Comparison of ENCODE assay signal across 22 mouse cellular contexts in the genomic region with DNA sequence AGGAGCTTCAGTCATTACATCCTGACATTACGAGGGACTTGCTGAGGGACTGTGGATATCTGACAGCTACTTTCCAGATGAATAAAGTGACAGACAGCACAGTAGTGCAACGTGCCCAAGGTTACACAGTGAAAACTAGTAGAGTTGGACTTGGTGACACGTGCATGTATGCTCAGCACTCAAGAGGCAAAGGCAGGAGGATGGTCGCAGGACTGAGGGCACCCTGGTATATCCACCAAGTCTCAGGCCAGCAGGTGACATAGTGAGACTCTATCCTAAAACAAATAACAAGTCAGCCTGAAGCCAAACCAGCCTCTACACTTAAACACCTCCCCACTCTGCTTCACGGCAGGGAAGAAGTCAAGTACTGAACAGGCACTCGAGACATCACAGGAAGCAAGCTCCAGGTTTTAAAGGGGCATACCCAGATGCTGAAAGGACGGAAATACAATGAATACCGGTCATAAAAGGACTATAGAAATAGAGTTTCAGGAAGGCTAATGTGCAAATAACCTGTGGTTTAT.
DNase-seq lines count a peak whose midpoint lies in the region; ATAC-seq and TF ChIP-seq lines count a peak whose summit lies in the region.
"Had no signal": no experiment of that assay in that cellular context is flagged by ENCODE, and none has a peak within 500 bp of the region (broad histone marks: within the 10 kb centered on the region; RNA-seq: fewer than 3 reads in every experiment).

No protein-coding gene starts in this region.

- no peak for DNase-seq in heart, embryonic 10.5 days (ENCODE audit: low spot score)
- no peak for DNase-seq in liver, postnatal 0 days
- DNase-seq in liver, embryonic 11.5 days (ENCODE audit: low spot score) = no peak
- DNase-seq in lung, postnatal 0 days (ENCODE audit: low spot score) = peak; percentile 83
- DNase-seq in lung, postnatal 36 days = peak; percentile 54
- no peak for DNase-seq in spleen, postnatal 36 days (ENCODE audit: low spot score in 2 of 2)
- DNase-seq: adrenal gland, postnatal 14 days; cerebellum, adult 11-12 months; cerebellum, adult 9-10 months; cerebellum, postnatal 36 days; forebrain, postnatal 0 days; gastrocnemius, adult 2 months; gastrocnemius, postnatal 25 days; heart, postnatal 4 days had no signal

- no peak for TF ChIP-seq CTCF in liver, postnatal 0 days (IDR thresholded peaks at IDR 0.05; ENCODE audit: low read depth)
- TF ChIP-seq CTCF in lung, postnatal 0 days (IDR thresholded peaks at IDR 0.05) = no peak

- WGBS in heart, embryonic 13.5 days = 57% methylated on average over 8 of the region's 8 CpGs
- 62% methylated on average over 8 of the region's 8 CpGs for WGBS in heart, embryonic 10.5 days
- WGBS in liver, postnatal 0 days (ENCODE audit: insufficient replicate concordance) = 76% methylated on average over 8 of the region's 8 CpGs
- WGBS in liver, embryonic 11.5 days = 88% methylated on average over 8 of the region's 8 CpGs
- WGBS in lung, postnatal 0 days = 63% methylated on average over 8 of the region's 8 CpGs

- H3K4me2 ChIP-seq in heart, embryonic 13.5 days = no peak overlapping the region
- no peak overlapping the region for H3K4me2 ChIP-seq in liver, postnatal 0 days (ENCODE audit: low read depth, low read length)
- H3K4me2 ChIP-seq in liver, embryonic 11.5 days = no peak overlapping the region
- H3K4me2 ChIP-seq in lung, postnatal 0 days (replicated peaks; ENCODE audit: low read depth, low read length) = no peak overlapping the region
- H3K4me2 ChIP-seq: embryonic facial prominence, embryonic 13.5 days; forebrain, embryonic 12.5 days; hindbrain, embryonic 12.5 days had no signal

- peaks cover 11% of the 10 kb centered on the region; the same call in 1 of the 2 replicates for H3K36me3 ChIP-seq in heart, embryonic 13.5 days
- H3K36me3 ChIP-seq in heart, embryonic 10.5 days = peaks cover 8% of the 10 kb centered on the region; the same call in 1 of the 2 replicates
- peaks cover 4% of the 10 kb centered on the region; the same call in 1 of the 2 replicates for H3K36me3 ChIP-seq in liver, postnatal 0 days (replicated peaks; ENCODE audit: insufficient read depth, low read length)
- H3K36me3 ChIP-seq in liver, embryonic 11.5 days (ENCODE audit: control insufficient read depth, insufficient read depth, low read length) = no peaks in the 10 kb centered on the region
- H3K36me3 ChIP-seq in lung, postnatal 0 days (ENCODE audit: insufficient read depth, low read length) = no peaks in the 10 kb centered on the region

- H3K27ac ChIP-seq in heart, embryonic 13.5 days (replicated peaks) = peak overlapping the region; percentile 12; the same call in 1 of the 2 replicates
- no peak overlapping the region for H3K27ac ChIP-seq in heart, embryonic 10.5 days
- peak overlapping the region; percentile 60; the same call in 1 of the 2 replicates for H3K27ac ChIP-seq in liver, postnatal 0 days (ENCODE audit: low read depth)
- H3K27ac ChIP-seq in liver, embryonic 11.5 days (ENCODE audit: low read depth, low read length) = no peak overlapping the region
- peak overlapping the region; percentile 21 for H3K27ac ChIP-seq in lung, postnatal 0 days (ENCODE audit: low read length)
- H3K27ac ChIP-seq: embryonic facial prominence, embryonic 13.5 days; forebrain, embryonic 12.5 days; gastrocnemius, adult 2 months; hindbrain, embryonic 12.5 days had no signal

- no peaks in the 10 kb centered on the region for H3K9me3 ChIP-seq in heart, embryonic 13.5 days
- H3K9me3 ChIP-seq in heart, embryonic 10.5 days = no peaks in the 10 kb centered on the region
- H3K9me3 ChIP-seq in liver, postnatal 0 days (ENCODE audit: low read length) = no peaks in the 10 kb centered on the region
- H3K9me3 ChIP-seq in liver, embryonic 11.5 days (ENCODE audit: control insufficient read depth, low read length) = no peaks in the 10 kb centered on the region
- H3K9me3 ChIP-seq in lung, postnatal 0 days (ENCODE audit: low read length) = no peaks in the 10 kb centered on the region
- H3K9me3 ChIP-seq: embryonic facial prominence, embryonic 13.5 days; forebrain, embryonic 12.5 days; hindbrain, embryonic 12.5 days had no signal

- no peak for TF ChIP-seq EP300 in liver, postnatal 0 days (IDR thresholded peaks at IDR 0.05; ENCODE audit: low read depth)
- TF ChIP-seq EP300 in lung, postnatal 0 days (IDR thresholded peaks at IDR 0.05) = 0 out of 2 replicates have a peak, but pooled peaks have one; percentile 17

- no peak overlapping the region for H3K4me3 ChIP-seq in heart, embryonic 13.5 days
- H3K4me3 ChIP-seq in heart, embryonic 10.5 days = no peak overlapping the region
- H3K4me3 ChIP-seq in liver, postnatal 0 days (ENCODE audit: low read depth, low read length) = no peak overlapping the region
- H3K4me3 ChIP-seq in liver, embryonic 11.5 days (ENCODE audit: low read depth, low read length) = no peak overlapping the region
- no peak overlapping the region for H3K4me3 ChIP-seq in lung, postnatal 0 days (ENCODE audit: low read depth, low read length)
- H3K4me3 ChIP-seq: embryonic facial prominence, embryonic 13.5 days; forebrain, embryonic 12.5 days; gastrocnemius, adult 2 months; hindbrain, embryonic 12.5 days had no signal

- H3K27me3 ChIP-seq in heart, embryonic 13.5 days (replicated peaks) = no peaks in the 10 kb centered on the region
- no peaks in the 10 kb centered on the region for H3K27me3 ChIP-seq in heart, embryonic 10.5 days (ENCODE audit: insufficient read depth, poor library complexity, severe bottlenecking)
- no peaks in the 10 kb centered on the region for H3K27me3 ChIP-seq in liver, postnatal 0 days (ENCODE audit: insufficient read depth, low read length)
- H3K27me3 ChIP-seq in liver, embryonic 11.5 days (replicated peaks; ENCODE audit: control insufficient read depth, insufficient read depth, low read length) = no peaks in the 10 kb centered on the region
- H3K27me3 ChIP-seq in lung, postnatal 0 days (replicated peaks; ENCODE audit: insufficient read depth, low read length) = no peaks in the 10 kb centered on the region
- H3K27me3 ChIP-seq: CH12.LX; embryonic facial prominence, embryonic 13.5 days; forebrain, embryonic 12.5 days; hindbrain, embryonic 12.5 days; Patski had no signal

- H3K4me1 ChIP-seq in heart, embryonic 13.5 days = peaks cover 32% of the 10 kb centered on the region
- peaks cover 11% of the 10 kb centered on the region; the same call in 1 of the 2 replicates for H3K4me1 ChIP-seq in heart, embryonic 10.5 days
- peaks cover 14% of the 10 kb centered on the region for H3K4me1 ChIP-seq in liver, postnatal 0 days (ENCODE audit: insufficient read depth)
- H3K4me1 ChIP-seq in liver, embryonic 11.5 days (replicated peaks; ENCODE audit: control insufficient read depth, insufficient read depth, low read length) = peaks cover 9% of the 10 kb centered on the region
- peaks cover 3% of the 10 kb centered on the region; the same call in 1 of the 2 replicates for H3K4me1 ChIP-seq in lung, postnatal 0 days (ENCODE audit: insufficient read depth, low read depth, low read length)
- H3K4me1 ChIP-seq: forebrain, embryonic 12.5 days; hindbrain, embryonic 12.5 days had no signal

- no peak overlapping the region for H3K9ac ChIP-seq in heart, embryonic 13.5 days
- H3K9ac ChIP-seq in liver, postnatal 0 days (replicated peaks) = no peak overlapping the region
- H3K9ac ChIP-seq in liver, embryonic 11.5 days (ENCODE audit: low read depth, low read length) = no peak overlapping the region
- no peak overlapping the region for H3K9ac ChIP-seq in lung, postnatal 0 days (replicated peaks; ENCODE audit: low read depth)
- H3K9ac ChIP-seq: embryonic facial prominence, embryonic 13.5 days; forebrain, embryonic 12.5 days; forebrain, postnatal 0 days; hindbrain, embryonic 12.5 days had no signal

- no peak for ATAC-seq in heart, embryonic 13.5 days (ENCODE audit: extremely low read depth, insufficient number of reproducible peaks, low FRiP score, low TSS enrichment)
- no peak for ATAC-seq in liver, postnatal 0 days
- no peak for ATAC-seq in liver, embryonic 11.5 days (replicated peaks; ENCODE audit: low FRiP score)
- peak; percentile 84 for ATAC-seq in lung, postnatal 0 days
- ATAC-seq: activated CD4-positive, CD25-positive, alpha-beta regulatory T cell, adult 4 months; forebrain, postnatal 0 days; hindbrain, embryonic 16.5 days; Patski had no signal

Comparison
In these comparisons a context has a peak if more than half of its experiments do, and no peak if none do; other contexts are left out.
1. H3K27ac ChIP-seq: peak in heart, embryonic 13.5 days (single experiment), liver, postnatal 0 days (single experiment) and lung, postnatal 0 days (single experiment); none in heart, embryonic 10.5 days (single experiment) and liver, embryonic 11.5 days (single experiment).
2. DNase-seq: peak in lung, postnatal 0 days (single experiment) and lung, postnatal 36 days (single experiment); none in heart, embryonic 10.5 days (single experiment), liver, postnatal 0 days (single experiment), liver, embryonic 11.5 days (single experiment) and spleen, postnatal 36 days (0 of 2).